Mouse (Mus musculus): ENCODE results near the gene Rabl6.
A peak's percentile ranks its signal among the peaks of the same experiment; 100 is the strongest.

- TF ChIP-seq CTCF (IDR thresholded peaks at IDR 0.05; ENCODE audit: extremely low read depth, insufficient read depth, insufficient read length, insufficient replicate concordance): no peak
- peak; percentile 39 for TF ChIP-seq POLR2A (IDR thresholded peaks at IDR 0.05; ENCODE audit: low read depth, low read length)
Observed at GRCm38 (mm10) chr2:25574579-25575431, 33.5 kb downstream of the Rabl6 start, which contains the start of the genes Mamdc4 and Phpt1.

All from spleen, adult 2 months (tissue).